Mouse (Mus musculus): Measurements from ENCODE around the gene Bmt2. TPM values are rescaled to one million over a fixed set of nuclear protein-coding genes. Genes with fewer than 3 reads are reported as not detected.

The Bmt2 gene
- total and polyA plus RNA-seq, 2 experiments from 2014 or later: 11.8 to 37.2 TPM

DNA sequence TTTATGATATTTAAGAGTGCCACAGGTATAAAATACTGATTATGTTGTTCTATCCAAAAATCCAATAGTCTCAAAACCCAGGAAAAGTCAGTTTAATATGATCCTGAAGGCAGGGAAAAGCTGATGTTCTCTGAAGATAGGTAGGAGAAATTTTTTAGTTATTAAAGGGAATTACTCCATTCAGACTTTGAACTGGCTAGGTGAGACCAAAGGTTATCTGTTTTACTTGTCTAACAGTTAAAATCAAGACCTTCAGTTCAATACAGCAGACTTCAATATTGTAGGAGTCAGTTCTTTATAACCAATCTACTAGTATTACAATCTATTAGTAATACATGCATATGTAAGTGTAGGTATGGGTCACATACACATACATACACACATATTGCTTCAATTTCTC lies 23.7 kb downstream of the Bmt2 start:
- no peak for ATAC-seq

DNA sequence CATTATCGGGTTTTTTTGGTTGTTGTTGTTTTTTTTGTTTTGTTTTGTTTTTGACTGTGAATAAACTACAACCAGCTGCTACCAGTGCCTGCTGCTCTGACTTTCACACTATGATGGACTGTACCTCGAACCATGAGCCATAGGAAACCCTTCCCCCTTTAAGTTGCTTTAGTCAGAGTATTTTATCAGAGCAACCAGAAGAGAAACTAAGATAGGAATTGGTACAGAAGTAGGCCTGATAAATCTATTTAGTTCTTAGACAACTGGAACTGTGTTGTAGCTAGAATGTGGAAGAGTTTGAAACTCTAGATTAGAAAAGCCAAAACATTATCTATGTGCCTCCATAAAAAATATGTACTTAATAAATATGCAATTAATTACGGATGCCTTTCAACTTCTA lies 25.5 kb downstream of the Bmt2 start:
- H3K27ac ChIP-seq (ENCODE audit: low read depth, low read length): no peak overlapping the region
- no peaks in the 10 kb centered on the region for H3K9me3 ChIP-seq (ENCODE audit: low read length)
- no peak overlapping the region for H3K4me2 ChIP-seq (ENCODE audit: low read depth)
- TF ChIP-seq CTCF (IDR thresholded peaks at IDR 0.05; ENCODE audit: low read depth): no peak
- ATAC-seq: no peak
- peaks cover 10% of the 10 kb centered on the region; the same call in 1 of the 2 replicates for H3K36me3 ChIP-seq (ENCODE audit: insufficient read depth)
- no peak for DNase-seq
- H3K9ac ChIP-seq: no peak overlapping the region
- WGBS: 98% methylated on average over 3 of the region's 3 CpGs
- H3K4me1 ChIP-seq (ENCODE audit: insufficient read depth): no peaks in the 10 kb centered on the region
- no peaks in the 10 kb centered on the region for H3K27me3 ChIP-seq (ENCODE audit: insufficient read depth, low read length)
- no peak overlapping the region for H3K4me3 ChIP-seq (ENCODE audit: low read depth, low read length)

More for the DNA sequence above, 23.7 kb downstream of the Bmt2 start:
- Histone ChIP-seq H3K36me3 (ENCODE audit: insufficient read depth) (peaks cover 5% of the 10 kb centered on the region; the same call in 1 of the 2 replicates), H3K9ac (no peak overlapping the region), H3K4me1 (ENCODE audit: insufficient read depth) (no peaks in the 10 kb centered on the region), H3K27ac (ENCODE audit: low read depth, low read length) (no peak overlapping the region), H3K4me2 (ENCODE audit: low read depth) (no peak overlapping the region), H3K4me3 (ENCODE audit: low read depth, low read length) (no peak overlapping the region), H3K27me3 (ENCODE audit: insufficient read depth, low read length) (no peaks in the 10 kb centered on the region), H3K9me3 (ENCODE audit: low read length) (no peaks in the 10 kb centered on the region)
- TF ChIP-seq CTCF (IDR thresholded peaks at IDR 0.05; ENCODE audit: low read depth): no peak
- DNase-seq: no peak

DNA sequence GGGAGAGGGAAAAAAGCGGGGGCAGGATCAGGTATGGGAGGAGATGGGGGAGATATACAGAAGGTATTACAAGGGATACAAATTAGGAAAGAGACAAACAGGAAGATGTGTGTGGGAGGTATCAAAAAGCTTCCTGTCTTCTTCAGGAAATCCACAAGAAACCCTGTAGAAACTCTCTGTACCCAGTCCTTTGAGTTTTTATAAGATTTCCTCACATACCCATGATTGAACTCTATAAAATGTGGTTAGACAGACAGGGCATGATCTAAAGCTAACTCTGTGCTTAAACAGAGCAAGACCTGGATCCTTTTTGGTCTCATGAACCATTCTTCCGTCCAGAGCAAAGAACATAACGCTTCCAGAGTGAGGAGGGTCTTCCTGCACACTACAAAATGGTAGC lies 26.9 kb downstream of the Bmt2 start:
- WGBS: 96% methylated on average over 3 of the region's 3 CpGs
- Histone ChIP-seq H3K9ac (no peak overlapping the region), H3K9me3 (ENCODE audit: low read length) (no peaks in the 10 kb centered on the region), H3K4me1 (ENCODE audit: insufficient read depth) (no peaks in the 10 kb centered on the region), H3K27me3 (ENCODE audit: insufficient read depth, low read length) (no peaks in the 10 kb centered on the region), H3K4me3 (ENCODE audit: low read depth, low read length) (no peak overlapping the region), H3K36me3 (ENCODE audit: insufficient read depth) (peaks cover 10% of the 10 kb centered on the region; the same call in 1 of the 2 replicates), H3K4me2 (ENCODE audit: low read depth) (no peak overlapping the region), H3K27ac (ENCODE audit: low read depth, low read length) (no peak overlapping the region)
- TF ChIP-seq CTCF (IDR thresholded peaks at IDR 0.05; ENCODE audit: low read depth): no peak
- DNase-seq (no peak), ATAC-seq (no peak)

DNA sequence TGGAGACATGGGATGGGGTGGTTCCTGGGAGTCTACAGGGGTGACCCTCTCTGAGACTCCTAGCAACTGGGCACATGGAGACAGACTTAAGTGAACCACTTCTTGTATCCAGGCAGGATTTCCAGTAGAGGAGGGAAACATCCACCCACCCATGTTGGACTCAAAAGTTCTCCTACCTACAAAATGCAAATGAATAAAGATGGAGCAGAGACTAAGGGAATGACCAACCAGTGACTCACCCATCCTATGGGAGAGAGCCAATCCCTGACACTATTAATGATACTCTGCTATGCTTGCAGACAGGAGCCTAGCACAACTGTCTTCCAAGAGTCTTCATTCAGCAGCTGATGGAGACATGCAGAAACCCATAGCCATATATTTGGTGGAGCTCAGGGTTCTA lies 29.5 kb downstream of the Bmt2 start:
- Histone ChIP-seq H3K9ac (no peak overlapping the region), H3K27me3 (ENCODE audit: insufficient read depth, low read length) (no peaks in the 10 kb centered on the region), H3K4me1 (ENCODE audit: insufficient read depth) (no peaks in the 10 kb centered on the region), H3K36me3 (ENCODE audit: insufficient read depth) (peaks cover 10% of the 10 kb centered on the region; the same call in 1 of the 2 replicates), H3K4me2 (ENCODE audit: low read depth) (no peak overlapping the region), H3K9me3 (ENCODE audit: low read length) (0 out of 2 replicates have a peak, but pooled peaks cover 4% of the 10 kb centered on the region), H3K4me3 (ENCODE audit: low read depth, low read length) (no peak overlapping the region), H3K27ac (ENCODE audit: low read depth, low read length) (no peak overlapping the region)
- TF ChIP-seq CTCF (IDR thresholded peaks at IDR 0.05; ENCODE audit: low read depth): no peak
- no peak for ATAC-seq
- no peak for DNase-seq

DNA sequence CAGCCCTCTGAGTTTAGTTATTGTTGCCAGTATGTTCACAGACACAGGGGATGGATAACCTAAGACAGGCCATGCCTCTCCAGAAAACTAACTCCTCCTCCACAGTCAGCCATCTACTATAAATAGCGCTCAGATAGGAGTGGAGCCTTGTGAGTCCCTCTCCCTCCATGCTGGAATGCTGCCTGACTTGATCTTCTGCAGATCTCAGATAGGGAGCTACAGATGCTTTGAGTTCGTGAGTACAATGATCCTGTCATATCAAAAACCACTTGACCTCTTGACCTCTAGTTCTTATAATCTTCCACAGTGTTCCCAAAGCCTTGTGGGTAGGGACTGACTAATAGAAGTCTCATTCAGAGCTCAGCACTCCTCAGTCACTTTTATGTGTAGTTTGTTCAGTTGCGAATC lies 41.2 kb downstream of the Bmt2 start:
- Histone ChIP-seq H3K27ac (ENCODE audit: low read depth, low read length) (no peak overlapping the region), H3K4me1 (ENCODE audit: insufficient read depth) (no peaks in the 10 kb centered on the region), H3K27me3 (ENCODE audit: insufficient read depth, low read length) (no peaks in the 10 kb centered on the region), H3K4me3 (ENCODE audit: low read depth, low read length) (no peak overlapping the region), H3K9me3 (ENCODE audit: low read length) (no peaks in the 10 kb centered on the region), H3K4me2 (ENCODE audit: low read depth) (no peak overlapping the region), H3K9ac (no peak overlapping the region), H3K36me3 (ENCODE audit: insufficient read depth) (peaks cover 15% of the 10 kb centered on the region)
- DNase-seq (no peak), ATAC-seq (no peak)
- TF ChIP-seq CTCF (IDR thresholded peaks at IDR 0.05; ENCODE audit: low read depth): no peak
- WGBS: 92% methylated on average over 3 of the region's 3 CpGs

DNA sequence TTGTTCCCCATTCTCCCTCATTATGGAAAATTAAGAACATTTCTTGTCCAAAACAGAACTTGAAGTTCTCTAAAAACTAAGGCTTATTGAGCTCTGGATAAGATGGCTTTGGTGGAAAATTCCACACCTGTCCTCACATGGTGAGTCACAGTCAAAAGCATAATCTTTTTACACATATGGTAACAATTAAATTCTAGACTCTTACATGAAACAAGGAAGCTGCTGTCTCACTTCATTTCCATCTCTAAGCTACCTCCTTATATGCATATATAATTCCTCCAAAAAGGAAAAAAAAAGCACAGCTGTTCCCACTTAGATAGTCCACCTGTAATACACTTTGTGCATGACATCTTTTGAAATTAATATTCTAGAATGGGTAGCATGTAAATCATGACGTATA lies 45.2 kb downstream of the Bmt2 start:
- TF ChIP-seq CTCF (IDR thresholded peaks at IDR 0.05; ENCODE audit: low read depth): no peak
- ATAC-seq: no peak
- Histone ChIP-seq H3K9me3 (ENCODE audit: low read length) (no peaks in the 10 kb centered on the region), H3K27ac (ENCODE audit: low read depth, low read length) (no peak overlapping the region), H3K9ac (no peak overlapping the region), H3K4me1 (ENCODE audit: insufficient read depth) (no peaks in the 10 kb centered on the region), H3K36me3 (ENCODE audit: insufficient read depth) (no peaks in the 10 kb centered on the region; the same call in 1 of the 2 replicates), H3K27me3 (ENCODE audit: insufficient read depth, low read length) (no peaks in the 10 kb centered on the region), H3K4me2 (ENCODE audit: low read depth) (no peak overlapping the region), H3K4me3 (ENCODE audit: low read depth, low read length) (no peak overlapping the region)
- no peak for DNase-seq
- 93% methylated on average over 1 of the region's 1 CpGs for WGBS

DNA sequence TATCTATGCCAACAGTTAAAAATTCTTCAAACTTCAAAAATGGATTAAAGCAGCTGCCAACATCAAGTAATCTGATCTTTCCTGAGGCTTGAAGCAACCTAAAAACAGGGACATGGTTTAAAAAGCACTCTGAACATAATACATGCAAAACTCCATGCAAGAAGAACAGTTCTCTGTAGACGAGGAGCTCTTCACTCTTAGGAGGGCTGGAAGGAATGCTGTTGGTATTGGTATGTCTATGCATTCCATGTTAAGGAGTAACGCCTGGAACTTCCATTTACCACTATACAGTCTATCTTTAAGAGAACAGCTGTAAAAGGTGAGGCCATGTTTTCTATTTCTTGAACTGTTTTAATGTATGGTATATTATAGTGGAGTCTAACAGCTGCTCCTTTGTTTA lies 47.2 kb downstream of the Bmt2 start:
- Histone ChIP-seq H3K9me3 (ENCODE audit: low read length) (no peaks in the 10 kb centered on the region), H3K27me3 (ENCODE audit: insufficient read depth, low read length) (no peaks in the 10 kb centered on the region), H3K36me3 (ENCODE audit: insufficient read depth) (no peaks in the 10 kb centered on the region; the same call in 1 of the 2 replicates), H3K4me1 (ENCODE audit: insufficient read depth) (no peaks in the 10 kb centered on the region), H3K27ac (ENCODE audit: low read depth, low read length) (no peak overlapping the region), H3K9ac (no peak overlapping the region), H3K4me2 (ENCODE audit: low read depth) (no peak overlapping the region), H3K4me3 (ENCODE audit: low read depth, low read length) (no peak overlapping the region)
- no peak for ATAC-seq
- no peak for TF ChIP-seq CTCF (IDR thresholded peaks at IDR 0.05; ENCODE audit: low read depth)
- no peak for DNase-seq
- WGBS: 73% methylated on average over 2 of the region's 2 CpGs

DNA sequence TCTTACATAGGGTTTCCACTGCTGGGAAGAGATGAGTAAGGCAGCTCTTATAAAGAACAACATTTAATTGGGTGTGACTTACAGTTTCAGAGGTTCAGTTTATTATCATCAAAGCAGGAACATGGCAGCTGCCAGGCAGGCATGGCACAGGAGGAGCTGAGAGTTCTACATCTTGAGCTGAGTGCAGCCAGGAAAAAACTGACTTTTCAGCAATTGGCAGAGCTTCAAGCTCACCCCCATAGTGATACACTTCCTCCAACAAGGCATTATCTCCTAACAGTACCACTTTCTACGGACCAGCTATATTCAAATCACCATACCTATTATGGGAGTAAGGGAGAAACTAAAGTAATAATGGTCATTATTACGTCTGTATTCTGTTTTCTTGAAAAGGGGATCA lies 58.1 kb downstream of the Bmt2 start:
- Histone ChIP-seq H3K9ac (no peak overlapping the region), H3K27ac (ENCODE audit: low read depth, low read length) (no peak overlapping the region), H3K36me3 (ENCODE audit: insufficient read depth) (peaks cover 6% of the 10 kb centered on the region; the same call in 1 of the 2 replicates), H3K4me3 (ENCODE audit: low read depth, low read length) (no peak overlapping the region), H3K4me2 (ENCODE audit: low read depth) (no peak overlapping the region), H3K4me1 (ENCODE audit: insufficient read depth) (no peaks in the 10 kb centered on the region), H3K27me3 (ENCODE audit: insufficient read depth, low read length) (no peaks in the 10 kb centered on the region), H3K9me3 (ENCODE audit: low read length) (no peaks in the 10 kb centered on the region)
- 81% methylated on average over 2 of the region's 2 CpGs for WGBS
- ATAC-seq (no peak), DNase-seq (no peak)
- TF ChIP-seq CTCF (IDR thresholded peaks at IDR 0.05; ENCODE audit: low read depth): no peak

Measured in forebrain, postnatal 0 days (tissue).